Mouse (Mus musculus) kidney, adult 9 months (tissue): Measurements from ENCODE around the gene Kdm1a.

Experiments used
- DNase-seq: peaks from one replicate; pipeline ENCODE4 v3.0.0; 2022

Kdm1a gene

GRCm38 (mm10) chr4:136519866-136520265 is 82.7 kb downstream of the Kdm1a start:
- no peak for DNase-seq

GRCm38 (mm10) chr4:136518576-136518975 is 83.9 kb downstream of the Kdm1a start:
- no peak for DNase-seq

GRCm38 (mm10) chr4:136518141-136518540 is 84.4 kb downstream of the Kdm1a start:
- no peak for DNase-seq

- peak; percentile 14 for DNase-seq
Measured at GRCm38 (mm10) chr4:136512905-136513304, 89.6 kb downstream of the Kdm1a start.

- no peak for DNase-seq
Measured at GRCm38 (mm10) chr4:136511708-136512107, 90.8 kb downstream of the Kdm1a start.

- DNase-seq, result peak; percentile 62
Measured at GRCm38 (mm10) chr4:136509857-136510256, 92.7 kb downstream of the Kdm1a start.

- DNase-seq, result no peak
Measured at GRCm38 (mm10) chr4:136505426-136506215, 96.9 kb downstream of the Kdm1a start.
